Mouse (Mus musculus) spleen, adult 2 months (tissue): ENCODE measurements around the gene Pon2. TPM values are rescaled to one million over a fixed set of nuclear protein-coding genes. Genes with fewer than 3 reads are reported as not detected.

Experiments used
- DNase-seq, 2 experiments: peaks; one replicate each; pipeline versions ENCODE4 v3.0.0 to v3.0.0-alpha.2; 2012 to 2021; ENCODE audit warnings: low spot score in 2 of 2, low read depth in 1 of 2
- H3K27ac ChIP-seq: fragments of 200-500 bp; 2 replicates; pipeline ENCODE4 v1.5.1; 2012; ENCODE audit warnings: low read length, inconsistent platforms; ENCODE audit not compliant: insufficient read depth
- H3K27me3 ChIP-seq: fragments of 200-500 bp; 2 replicates; pipeline ENCODE4 v1.6.1; 2012; ENCODE audit warnings: mild to moderate bottlenecking, moderate library complexity, low read length, inconsistent platforms; ENCODE audit not compliant: control insufficient read depth, insufficient read depth
- H3K36me3 ChIP-seq: fragments of 200-500 bp; 2 replicates; pipeline ENCODE4 v1.6.1; 2012; ENCODE audit warnings: mild to moderate bottlenecking, low read length, inconsistent platforms; ENCODE audit not compliant: control insufficient read depth, insufficient read depth
- H3K4me1 ChIP-seq: fragments of 200-500 bp; 2 replicates; pipeline ENCODE4 v1.6.1; 2011; ENCODE audit warnings: inconsistent platforms; ENCODE audit not compliant: control insufficient read depth, insufficient read depth, insufficient read length
- H3K4me3 ChIP-seq: fragments of 200-500 bp; 2 replicates; pipeline ENCODE4 v1.5.1; 2011; ENCODE audit warnings: mild to moderate bottlenecking, inconsistent platforms; ENCODE audit not compliant: insufficient read depth, insufficient read length; ENCODE audit errors: extremely low read depth
- CTCF ChIP-seq: fragments of 200-500 bp; IDR thresholded peaks from 2 replicates; pipeline ENCODE4 v1.5.1; 2011; ENCODE audit warnings: mild to moderate bottlenecking, inconsistent platforms; ENCODE audit not compliant: insufficient read depth, insufficient read length, insufficient replicate concordance; ENCODE audit errors: extremely low read depth
- POLR2A ChIP-seq: fragments of 200-500 bp; IDR thresholded peaks from 2 replicates; pipeline ENCODE4 v1.6.1; 2011; ENCODE audit warnings: low read depth, low read length, inconsistent platforms
- WGBS: fragments of 180-500 bp; shearing (Covaris S2); methylation state at CpG from one replicate; pipeline ENCODE4 v1.1.7; 2018; 5-methylcytosine and 5-hydroxymethylcytosine counted together
- polyA plus RNA-seq: library from polyadenylated mRNA; depleted of rRNA; stranded (reverse); fragments of >200 nt; gene quantifications from 2 replicates; pipeline ENCODE4 v1.2.3, GENCODE M21; 2012; rRNA removed

Gene Pon2
- polyA plus RNA-seq, 1 experiment: 9.3 TPM

DNA sequence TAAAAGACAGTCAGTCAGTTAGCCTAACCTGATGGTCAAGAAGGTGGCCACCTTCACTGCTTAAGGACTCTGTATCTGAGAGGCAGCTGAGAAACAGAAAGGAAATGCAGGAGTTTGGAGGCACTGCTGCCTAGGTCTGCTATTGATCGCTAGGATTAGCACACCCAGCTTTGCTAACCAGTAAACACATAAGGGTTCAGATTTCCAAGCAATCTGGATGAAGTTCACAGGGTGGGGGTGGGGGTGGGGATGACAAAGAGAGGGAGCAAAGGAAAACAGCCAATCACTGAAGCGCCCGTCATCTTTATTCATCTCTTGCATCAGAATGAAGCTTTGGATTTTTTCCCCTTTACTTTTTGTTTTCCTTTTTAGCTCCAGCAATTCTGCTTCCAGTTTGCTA, 76.2 kb downstream of the Pon2 start:
- H3K27ac ChIP-seq: no peak overlapping the region
- no peak for DNase-seq
- WGBS: 93% methylated on average over 3 of the region's 3 CpGs

GRCm38 (mm10) chr6:5218190-5218589, 80.1 kb downstream of the Pon2 start:
- DNase-seq: no peak
- 90% methylated on average over 4 of the region's 4 CpGs for WGBS

More for the DNA sequence above, 76.2 kb downstream of the Pon2 start:
- no peaks in the 10 kb centered on the region for H3K27me3 ChIP-seq
- H3K4me3 ChIP-seq: no peak overlapping the region
- TF ChIP-seq CTCF (no peak), POLR2A (no peak)
- H3K4me1 ChIP-seq: no peaks in the 10 kb centered on the region
- no peaks in the 10 kb centered on the region for H3K36me3 ChIP-seq

More at GRCm38 (mm10) chr6:5218190-5218589, 80.1 kb downstream of the Pon2 start:
- TF ChIP-seq POLR2A (no peak), CTCF (no peak)
- no peaks in the 10 kb centered on the region for H3K27me3 ChIP-seq
- no peak overlapping the region for H3K27ac ChIP-seq
- no peaks in the 10 kb centered on the region for H3K4me1 ChIP-seq
- no peaks in the 10 kb centered on the region for H3K36me3 ChIP-seq
- H3K4me3 ChIP-seq: no peak overlapping the region

Other genes with a start within 250 kb of the Pon2 start
- gene Pon1, start 104.5 kb downstream of the Pon2 start, polyA plus RNA-seq: 0.15 and 0.29 TPM in 2 replicates
- gene Pon3, start 42.2 kb downstream of the Pon2 start, polyA plus RNA-seq: 2.1 and 2.7 TPM in 2 replicates
- gene Asb4, start 84.9 kb upstream of the Pon2 start, polyA plus RNA-seq: 0.30 and 0.59 TPM in 2 replicates
- 14.0 and 17.8 TPM in 2 replicates for gene Pdk4, start 197.9 kb upstream of the Pon2 start, polyA plus RNA-seq